Mouse (Mus musculus) MEL (cell line): ENCODE results near the gene Spag8. TPM values are rescaled to one million over a fixed set of nuclear protein-coding genes. Genes with fewer than 3 reads are reported as not detected.

ENCODE experiments used
- DNase-seq: peaks from one replicate; pipeline ENCODE4 v3.0.0; 2011; ENCODE audit warnings: low read depth, low spot score
- H3K27ac ChIP-seq: 2 replicates; pipeline ENCODE4 v1.5.1; 2012; ENCODE audit warnings: low read depth, mild to moderate bottlenecking, control low read depth, low read length, moderate library complexity; ENCODE audit not compliant: control insufficient read depth
- H3K27me3 ChIP-seq, 2 experiments: fragments of 150-350 bp in 1 of 2; sonication (generic) in 1 of 2; 2 replicates each; pipeline ENCODE4 v1.6.1; 2012; ENCODE audit warnings: low read length in 2 of 2, mild to moderate bottlenecking in 2 of 2, improper control_type of control experiment in 1 of 2, moderate library complexity in 1 of 2; ENCODE audit not compliant: insufficient read depth in 2 of 2, control insufficient read depth in 1 of 2
- H3K36me3 ChIP-seq, 2 experiments: 2 replicates each; pipeline ENCODE4 v1.6.1; 2012 to 2014; ENCODE audit warnings: low read length in 2 of 2, improper control_type of control experiment in 1 of 2, inconsistent platforms in 1 of 2, mild to moderate bottlenecking in 1 of 2; ENCODE audit not compliant: insufficient read depth in 2 of 2, control insufficient read depth in 1 of 2
- H3K4me1 ChIP-seq, 2 experiments: fragments of 150-350 bp in 1 of 2; sonication (generic) in 1 of 2; 2 replicates each; pipeline ENCODE4 v1.6.1; 2012; ENCODE audit warnings: low read length in 2 of 2, improper control_type of control experiment in 1 of 2, mild to moderate bottlenecking in 1 of 2; ENCODE audit not compliant: insufficient read depth in 2 of 2, control insufficient read depth in 1 of 2
- H3K4me3 ChIP-seq, 2 experiments: fragments of 150-350 bp in 1 of 2; sonication (generic) in 1 of 2; 2 replicates each; pipeline ENCODE4 v1.5.1; 2012; ENCODE audit warnings: low read depth in 2 of 2, low read length in 2 of 2, mild to moderate bottlenecking in 2 of 2, moderate library complexity in 2 of 2, control low read depth in 1 of 2, improper control_type of control experiment in 1 of 2; ENCODE audit not compliant: control insufficient read depth in 1 of 2, insufficient read depth in 1 of 2
- H3K79me2 ChIP-seq: 2 replicates; pipeline ENCODE4 v1.6.1; 2012; ENCODE audit warnings: mild to moderate bottlenecking, low read length, moderate library complexity; ENCODE audit not compliant: control insufficient read depth, poor library complexity, insufficient read depth
- H3K9ac ChIP-seq: 2 replicates; pipeline ENCODE4 v1.6.1; 2012; ENCODE audit warnings: low read depth, mild to moderate bottlenecking, control low read depth, low read length, moderate library complexity; ENCODE audit not compliant: control insufficient read depth, poor library complexity, severe bottlenecking
- H3K9me3 ChIP-seq: fragments of 150-350 bp; sonication (generic); replicated peaks from 2 replicates; pipeline ENCODE4 v1.6.1; 2012; ENCODE audit warnings: mild to moderate bottlenecking, low read length, improper control_type of control experiment, moderate library complexity; ENCODE audit not compliant: insufficient read depth
- CHD2 ChIP-seq: IDR thresholded peaks from 2 replicates; pipeline ENCODE4 v1.6.1; 2011; ENCODE audit warnings: low read length, improper control_type of control experiment
- CTCF ChIP-seq, 3 experiments: IDR thresholded peaks in 2 of 3; conservative IDR thresholded peaks in 1 of 3; 2 replicates each; pipeline ENCODE4 v1.5.1; 2011 to 2012; ENCODE audit warnings: low read length in 3 of 3, low read depth in 2 of 3, mild to moderate bottlenecking in 2 of 3, improper control_type of control experiment in 1 of 3, inconsistent platforms in 1 of 3, mixed read lengths in 1 of 3, moderate library complexity in 1 of 3; ENCODE audit not compliant: control insufficient read depth in 1 of 3, insufficient read depth in 1 of 3, poor library complexity in 1 of 3, severe bottlenecking in 1 of 3
- ELF1 ChIP-seq: IDR thresholded peaks from 2 replicates; pipeline ENCODE4 v1.6.1; 2014; ENCODE audit warnings: low read depth, mild to moderate bottlenecking, inconsistent platforms, low read length, improper control_type of control experiment, moderate library complexity
- HCFC1 ChIP-seq: IDR thresholded peaks from 2 replicates; pipeline ENCODE4 v1.6.1; 2012; ENCODE audit warnings: low read depth, mild to moderate bottlenecking, inconsistent platforms, low read length, improper control_type of control experiment, moderate library complexity
- MAFK ChIP-seq: IDR thresholded peaks from 2 replicates; pipeline ENCODE4 v1.6.1; 2011; ENCODE audit warnings: low read depth, mild to moderate bottlenecking, low read length, improper control_type of control experiment, borderline replicate concordance
- MAX ChIP-seq: IDR thresholded peaks from 2 replicates; pipeline ENCODE4 v1.6.1; 2011; ENCODE audit warnings: low read length, improper control_type of control experiment
- MAZ ChIP-seq: IDR thresholded peaks from 2 replicates; pipeline ENCODE4 v1.6.1; 2012; ENCODE audit warnings: low read depth, mild to moderate bottlenecking, inconsistent platforms, low read length, improper control_type of control experiment
- MEF2A ChIP-seq: IDR thresholded peaks from 2 replicates; pipeline ENCODE4 v1.6.1; 2014; ENCODE audit warnings: low read depth, mild to moderate bottlenecking, inconsistent platforms, low read length, improper control_type of control experiment; ENCODE audit not compliant: poor library complexity, insufficient replicate concordance, severe bottlenecking; ENCODE audit errors: extremely low read depth
- MXI1 ChIP-seq: IDR thresholded peaks from 2 replicates; pipeline ENCODE4 v1.6.1; 2011; ENCODE audit warnings: mild to moderate bottlenecking, low read depth, low read length, improper control_type of control experiment
- MYC ChIP-seq: IDR thresholded peaks from 2 replicates; pipeline ENCODE4 v1.6.1; 2011; ENCODE audit warnings: low read depth, mild to moderate bottlenecking, low read length, improper control_type of control experiment, moderate library complexity
- NELFE ChIP-seq: IDR thresholded peaks from 2 replicates; pipeline ENCODE4 v1.6.1; 2011; ENCODE audit warnings: low read depth, low read length, improper control_type of control experiment
- NRF1 ChIP-seq: IDR thresholded peaks from 2 replicates; pipeline ENCODE4 v1.6.1; 2014; ENCODE audit warnings: low read depth, mild to moderate bottlenecking, inconsistent platforms, low read length, improper control_type of control experiment, moderate library complexity; ENCODE audit not compliant: poor library complexity, insufficient read depth, severe bottlenecking
- POLR2A ChIP-seq, 2 experiments: IDR thresholded peaks; 2 replicates each; pipeline ENCODE4 v1.6.1; 2011 to 2012; ENCODE audit warnings: low read length in 2 of 2, mild to moderate bottlenecking in 2 of 2, control low read depth in 1 of 2, improper control_type of control experiment in 1 of 2, low read depth in 1 of 2, moderate library complexity in 1 of 2; ENCODE audit not compliant: control insufficient read depth in 1 of 2, insufficient read depth in 1 of 2, poor library complexity in 1 of 2
- POLR2AphosphoS2 ChIP-seq: IDR thresholded peaks from 2 replicates; pipeline ENCODE4 v1.6.1; 2011; ENCODE audit warnings: low read length, improper control_type of control experiment
- RCOR1 ChIP-seq: IDR thresholded peaks from 2 replicates; pipeline ENCODE4 v1.6.1; 2012; ENCODE audit warnings: low read depth, mild to moderate bottlenecking, inconsistent platforms, low read length, improper control_type of control experiment
- SIN3A ChIP-seq: IDR thresholded peaks from 2 replicates; pipeline ENCODE4 v1.6.1; 2012; ENCODE audit warnings: low read length, improper control_type of control experiment, inconsistent platforms
- SMC3 ChIP-seq: IDR thresholded peaks from 2 replicates; pipeline ENCODE4 v1.6.1; 2011; ENCODE audit warnings: low read depth, low read length, improper control_type of control experiment
- TBP ChIP-seq: IDR thresholded peaks from 2 replicates; pipeline ENCODE4 v1.8.0; 2011; ENCODE audit warnings: low read depth, low read length, improper control_type of control experiment
- USF1 ChIP-seq: IDR thresholded peaks from 2 replicates; pipeline ENCODE4 v1.6.1; 2014; ENCODE audit warnings: low read depth, mild to moderate bottlenecking, inconsistent platforms, low read length, improper control_type of control experiment, moderate library complexity
- ZKSCAN1 ChIP-seq: IDR thresholded peaks from 2 replicates; pipeline ENCODE4 v1.6.1; 2012; ENCODE audit warnings: low read depth, mild to moderate bottlenecking, inconsistent platforms, low read length, improper control_type of control experiment, moderate library complexity
- ZMIZ1 ChIP-seq: IDR thresholded peaks from 2 replicates; pipeline ENCODE4 v1.6.1; 2012; ENCODE audit warnings: low read depth, mild to moderate bottlenecking, inconsistent platforms, low read length, improper control_type of control experiment, moderate library complexity
- ZNF384 ChIP-seq: IDR thresholded peaks from 2 replicates; pipeline ENCODE4 v1.6.1; 2012; ENCODE audit warnings: low read depth, mild to moderate bottlenecking, inconsistent platforms, low read length, improper control_type of control experiment
- polyA plus RNA-seq, 2 experiments: library from polyadenylated mRNA; stranded (reverse) in 1 of 2; unstranded in 1 of 2; fragments of >175 nt in 1 of 2; fragments of >200 nt in 1 of 2; gene quantifications; 2 replicates each; pipeline versions ENCODE4 v1.2.1 to v1.2.4; 2012; ENCODE audit warnings: low replicate concordance in 2 of 2, low read depth in 1 of 2; ENCODE audit not compliant: insufficient read length in 2 of 2, insufficient read depth in 1 of 2, missing spikeins in 1 of 2
- total RNA-seq: library from RNA; depleted of rRNA; stranded (reverse); fragments of 300-350 nt; gene quantifications from 2 replicates; pipeline ENCODE4 v1.2.3, GENCODE M21; 2012

Spag8 gene
- total and polyA plus RNA-seq, 3 experiments: 0.15 to 0.57 TPM; not detected in 1

DNA sequence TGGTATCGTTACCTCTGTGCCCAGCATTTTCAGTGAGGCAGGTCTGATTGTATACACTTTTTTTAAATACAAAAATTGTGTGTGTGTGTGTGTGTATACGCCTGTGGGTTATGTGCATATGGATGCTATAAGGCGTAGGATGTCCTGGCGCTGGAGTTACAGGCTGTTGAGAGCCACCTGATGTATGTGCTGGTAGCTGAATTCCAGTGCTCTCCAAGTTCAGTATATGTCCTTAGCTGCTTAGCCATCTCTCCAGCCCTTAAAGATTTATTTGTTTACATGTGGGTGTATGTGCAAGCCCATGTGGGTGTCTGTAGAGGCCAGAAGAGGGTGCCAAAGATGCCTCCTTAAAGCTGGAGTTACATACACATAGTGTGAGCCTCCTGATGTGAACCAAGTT is 3.8 kb upstream of the Spag8 start:
- Histone ChIP-seq H3K4me1 (peaks cover 0 to 12% of the 10 kb centered on the region in 2 experiments; a peak in 1 of 4 replicates), H3K27ac (no peak overlapping the region), H3K9me3 (no peaks in the 10 kb centered on the region), H3K36me3 (peaks cover 0 to 8% of the 10 kb centered on the region in 2 experiments; a peak in 2 of 4 replicates), H3K9ac (no peak overlapping the region), H3K4me3 (peak overlapping the region; percentile 76 to 80; a peak in 3 of 4 replicates), H3K27me3 (peaks cover 0 to 5% of the 10 kb centered on the region in 2 experiments; a peak in 3 of 4 replicates), H3K79me2 (peaks cover 3% of the 10 kb centered on the region; the same call in 1 of the 2 replicates)
- no peak for TF ChIP-seq SIN3A
- peak in 2 of 3 experiments; percentile 34 to 40; a peak in 5 of 6 replicates for TF ChIP-seq CTCF (IDR thresholded peaks at IDR 0.05 in 2 of 3, conservative IDR thresholded peaks at IDR 0.05 in 1 of 3; ENCODE audit: control insufficient read depth in 1 of 3, insufficient read depth in 1 of 3, low read depth in 2 of 3, low read length in 3 of 3, poor library complexity in 1 of 3, severe bottlenecking in 1 of 3)
- no peak for TF ChIP-seq ZMIZ1
- TF ChIP-seq RCOR1: no peak
- peak; percentile 65 for DNase-seq

GRCm38 (mm10) chr4:43656339-43657109 is 3.1 kb upstream of the Spag8 start, which contains the start of gene Hint2:
Hint2 (minus strand) TSS chr4:43656466.
- no peaks in the 10 kb centered on the region for H3K9me3 ChIP-seq
- no peaks in the 10 kb centered on the region; a peak in 2 of 4 replicates for H3K27me3 ChIP-seq
- H3K36me3 ChIP-seq: peaks cover 0 to 8% of the 10 kb centered on the region in 2 experiments; a peak in 2 of 4 replicates
- TF ChIP-seq MAFK (no peak), SIN3A (peak; percentile 70), MXI1 (peak; percentile 59), ZNF384 (peak; percentile 99), NELFE (peak; percentile 82), ELF1 (0 out of 2 replicates have a peak, but pooled peaks have one; percentile 53), POLR2A (IDR thresholded peaks at IDR 0.05; ENCODE audit: control insufficient read depth in 1 of 2, insufficient read depth in 1 of 2, low read depth in 1 of 2, low read length in 2 of 2, poor library complexity in 1 of 2) (peak; percentile 82 to 95), ZKSCAN1 (peak; percentile 45; the same call in 1 of the 2 replicates), MAZ (0 out of 2 replicates have a peak, but pooled peaks have one; percentile 5), USF1 (no peak), MYC (no peak), HCFC1 (peak; percentile 75), ZMIZ1 (0 out of 2 replicates have a peak, but pooled peaks have one; percentile 32), CHD2 (peak; percentile 70), SMC3 (no peak), MAX (no peak; the same call in 1 of the 2 replicates), NRF1 (peak; percentile 60), POLR2AphosphoS2 (peak; percentile 50; the same call in 1 of the 2 replicates), TBP (peak; percentile 47), MEF2A (no peak)
- TF ChIP-seq, all 39 proteins: peak for 14
- Histone ChIP-seq H3K27ac (0 out of 2 replicates have a peak within 1 kb of the TSS, but pooled peaks have one; percentile 16), H3K79me2 (peaks cover 3% of the 10 kb centered on the region; the same call in 1 of the 2 replicates), H3K9ac (peak within 1 kb of the TSS; percentile 85), H3K4me3 (peak within 1 kb of the TSS; percentile 80 to 89), H3K4me1 (peaks cover 0 to 12% of the 10 kb centered on the region in 2 experiments; a peak in 1 of 4 replicates)
- DNase-seq: peak; percentile 98
